Mouse (Mus musculus): ENCODE measurements around the gene Dbn1.

GRCm38 (mm10) chr13:55464027-55464884 lies 23.7 kb downstream of the Dbn1 start, which contains the start of gene Prr7:
- no peak for TF ChIP-seq CTCF (IDR thresholded peaks at IDR 0.05)
- no peak for TF ChIP-seq EP300 (IDR thresholded peaks at IDR 0.05)
